Mouse (Mus musculus) frontal cortex, postnatal 36 days (tissue): Measurements from ENCODE around the gene Armcx5.
"Not testable (repeated sequence)": the region's sequence is repeated elsewhere in the genome, so short reads cannot be mapped to it uniquely, and the experiment has no call there.

Experiments used
- DNase-seq, 2 experiments: peaks; one replicate each; pipeline ENCODE4 v3.0.0; 2022; ENCODE audit warnings: low spot score in 2 of 2

Armcx5 gene

DNA sequence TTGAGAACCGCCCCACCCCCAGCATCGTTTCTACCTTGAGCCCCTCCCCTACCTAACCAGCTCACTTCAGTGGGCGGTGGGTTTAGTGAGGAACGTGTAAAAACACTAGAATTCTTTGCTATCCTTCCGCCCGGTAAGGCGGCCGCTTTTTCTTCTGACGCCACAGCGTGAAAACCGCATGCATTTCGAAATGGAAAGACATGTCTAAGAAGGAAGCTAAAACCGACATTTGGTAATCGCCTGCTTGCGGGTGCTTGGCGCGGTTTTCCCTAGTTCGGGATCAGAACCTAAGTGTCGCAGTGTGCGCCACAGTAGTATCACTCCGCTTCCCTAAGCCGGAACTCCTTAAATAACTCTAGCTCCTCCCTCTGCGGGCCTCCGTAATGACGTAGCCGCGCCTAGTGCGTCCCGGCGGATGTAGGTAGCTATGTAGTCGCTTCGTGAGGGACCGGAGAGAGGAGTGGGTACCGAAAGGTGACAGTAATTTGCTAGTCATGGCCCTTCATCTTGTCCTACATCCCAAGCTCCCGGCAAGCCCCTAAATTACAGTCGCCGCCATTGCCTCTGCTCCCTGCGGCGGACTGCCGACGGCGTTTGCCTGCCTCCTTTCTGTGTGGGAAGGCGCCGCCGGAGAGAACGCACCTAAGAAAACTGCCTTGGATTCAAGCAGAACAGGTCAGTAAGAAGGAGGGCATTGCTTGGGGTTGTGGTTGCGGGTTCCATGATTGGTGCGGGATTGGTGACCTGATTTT lies at the start of gene Armcx5, which contains the start of gene Gprasp1:
TSS of gene Armcx5 (plus strand) at position 430 of the 752 bp plus-strand sequence.
TSS of gene Gprasp1 (plus strand) at position 430 of the 752 bp plus-strand sequence.
- DNase-seq, result peak; percentile 86 to 92

DNA sequence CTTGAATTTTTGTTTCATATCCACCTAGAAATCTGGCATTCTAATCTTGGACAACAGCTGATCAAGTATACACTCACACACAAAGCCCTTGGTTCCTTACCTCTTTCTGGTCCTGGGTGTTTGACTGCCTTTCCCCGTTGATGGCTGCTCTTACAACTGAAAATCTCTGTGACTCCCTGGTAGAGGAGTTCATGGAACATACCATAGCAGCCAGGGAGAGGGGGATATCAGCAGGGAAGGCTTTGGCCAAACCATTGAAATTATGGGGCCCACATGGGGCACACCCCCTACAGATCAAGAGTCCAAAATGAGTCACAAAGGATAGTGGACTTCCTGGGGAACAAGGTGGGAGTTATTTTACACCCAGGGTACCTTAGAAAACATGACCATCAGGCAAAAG lies 48.9 kb upstream of the Armcx5 start, which contains the start of gene Tcp11x2:
TSS of gene Tcp11x2 (minus strand) at position 158 of the 400 bp plus-strand sequence.
- DNase-seq, result no peak

DNA sequence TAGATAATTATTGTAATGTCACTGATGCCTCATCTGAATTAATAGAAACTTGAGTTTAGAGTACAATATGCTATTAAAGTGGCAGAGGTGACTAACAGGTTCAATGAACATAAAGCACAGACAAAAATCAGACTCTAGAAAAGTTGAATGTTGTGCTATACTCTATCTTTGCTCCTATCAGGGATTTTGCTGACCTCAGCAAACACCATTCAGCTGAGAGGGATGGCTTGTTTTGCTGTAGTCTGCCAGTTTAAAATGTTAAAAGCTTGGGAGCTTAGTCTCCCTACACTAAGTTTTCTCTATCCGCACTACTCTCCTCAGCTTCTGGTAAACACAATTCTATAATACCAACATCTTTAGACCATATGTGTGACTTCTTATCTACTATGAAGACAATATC lies 39.4 kb upstream of the Armcx5 start:
- no peak for DNase-seq

DNA sequence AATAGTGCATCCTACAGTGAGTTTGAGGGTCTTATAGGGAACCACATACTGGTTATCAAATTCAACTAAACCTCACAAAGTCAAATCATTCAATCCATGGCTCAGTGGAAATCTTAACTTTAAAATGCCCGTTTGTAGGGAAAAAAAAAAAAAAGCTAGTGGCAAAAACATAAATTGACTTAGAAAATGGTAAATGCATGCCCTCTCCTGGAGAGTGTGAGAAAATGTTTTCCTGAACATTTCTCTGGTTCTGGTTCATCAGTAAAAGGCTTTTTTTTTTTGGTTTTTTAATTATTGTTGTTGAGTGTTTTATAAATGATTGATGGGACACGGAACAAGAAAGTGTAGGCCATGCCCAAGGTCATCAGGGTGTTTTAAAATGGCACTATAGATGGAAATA lies 38.2 kb upstream of the Armcx5 start:
- no peak for DNase-seq

DNA sequence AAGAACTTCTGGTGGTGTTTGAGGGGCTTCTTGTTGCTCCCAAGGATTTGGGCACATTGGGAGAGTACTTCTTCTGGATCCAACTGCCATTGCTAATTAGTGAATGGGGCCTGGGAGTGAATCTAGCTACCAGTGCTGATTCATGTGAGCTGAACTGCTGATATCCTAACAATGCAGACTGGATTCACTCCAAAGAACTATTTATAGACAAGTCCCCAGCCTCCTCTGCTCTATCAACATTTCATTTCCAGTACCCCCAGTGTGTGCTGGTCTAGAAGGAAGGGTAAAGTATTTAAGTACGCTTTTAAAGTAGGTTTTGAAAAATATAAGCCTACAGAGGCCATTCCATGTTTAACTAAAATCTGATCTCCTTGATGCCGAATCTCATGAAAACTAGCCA lies 29.7 kb upstream of the Armcx5 start:
- no peak for DNase-seq

DNA sequence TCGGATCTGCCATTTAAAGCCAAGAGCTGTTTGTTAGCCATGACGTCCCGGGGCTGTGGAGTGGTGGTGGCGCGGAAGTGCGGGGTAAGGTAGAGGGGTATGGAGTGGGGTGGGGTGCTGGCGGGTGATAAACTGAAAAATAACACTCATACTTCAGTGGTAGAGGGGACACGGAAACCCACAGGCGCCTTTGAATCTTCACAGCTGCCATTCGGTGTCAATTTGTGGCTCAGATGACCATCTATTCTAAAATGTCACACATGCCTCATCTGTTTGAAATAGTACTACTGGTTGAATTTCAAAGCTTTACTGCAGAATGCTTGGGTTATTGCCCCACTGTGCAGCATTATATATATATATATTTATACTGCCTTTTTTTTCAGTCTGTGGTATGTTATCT lies 17.4 kb upstream of the Armcx5 start, which contains the start of gene Tmsb15a:
TSS of gene Tmsb15a (minus strand) at position 101 of the 400 bp plus-strand sequence.
- DNase-seq, result no peak

DNA sequence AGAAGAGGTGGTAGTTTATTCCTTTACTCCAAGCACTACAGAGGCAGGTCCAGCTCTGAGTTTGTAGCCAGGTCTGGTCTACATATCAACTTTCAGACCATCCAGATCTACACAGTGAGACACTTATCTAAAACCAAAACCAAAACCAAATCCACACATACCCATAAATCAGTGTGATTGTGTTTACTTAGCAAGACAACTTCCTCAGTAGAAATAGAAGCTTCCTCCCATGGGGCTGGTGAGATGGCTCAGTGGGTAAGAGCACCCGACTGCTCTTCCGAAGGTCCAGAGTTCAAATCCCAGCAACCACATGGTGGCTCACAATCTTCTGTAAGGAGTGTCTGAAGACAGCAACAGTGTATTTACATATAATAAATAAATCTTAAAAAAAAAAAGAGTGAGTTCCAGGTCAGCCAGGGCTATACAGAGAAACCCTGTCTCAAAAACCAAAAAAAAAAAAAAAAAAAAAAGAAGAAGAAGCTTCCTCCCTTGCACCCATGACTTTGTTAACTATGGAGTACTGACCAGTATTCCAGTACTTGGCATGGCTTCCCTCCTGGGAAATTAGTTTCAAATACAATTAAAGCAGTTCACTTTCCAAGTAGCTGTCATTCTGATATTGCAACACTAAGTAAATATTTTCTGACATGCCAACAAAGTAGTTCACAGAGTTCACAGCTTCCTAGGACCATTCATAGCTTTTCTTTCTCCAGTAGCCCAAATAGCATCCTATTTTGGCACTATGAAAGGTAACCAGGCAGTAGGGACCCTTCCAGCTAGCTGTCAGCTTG lies 3.6 kb upstream of the Armcx5 start:
- DNase-seq, result no peak

DNA sequence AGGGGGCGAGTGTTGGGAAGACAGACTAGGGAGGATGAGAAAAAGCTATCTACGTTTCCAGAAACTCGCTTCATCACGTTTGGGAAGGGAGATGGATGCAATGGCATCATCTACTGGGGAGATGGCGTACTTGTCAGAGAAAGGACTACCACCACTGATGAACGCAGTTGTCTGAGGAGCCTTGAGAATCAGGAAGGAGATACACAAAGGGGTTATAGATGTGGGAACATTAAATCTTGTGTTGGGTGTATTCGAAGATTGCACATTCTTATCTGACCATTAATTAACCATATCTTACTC lies 473 bp downstream of the Armcx5 start:
- DNase-seq, result no peak

DNA sequence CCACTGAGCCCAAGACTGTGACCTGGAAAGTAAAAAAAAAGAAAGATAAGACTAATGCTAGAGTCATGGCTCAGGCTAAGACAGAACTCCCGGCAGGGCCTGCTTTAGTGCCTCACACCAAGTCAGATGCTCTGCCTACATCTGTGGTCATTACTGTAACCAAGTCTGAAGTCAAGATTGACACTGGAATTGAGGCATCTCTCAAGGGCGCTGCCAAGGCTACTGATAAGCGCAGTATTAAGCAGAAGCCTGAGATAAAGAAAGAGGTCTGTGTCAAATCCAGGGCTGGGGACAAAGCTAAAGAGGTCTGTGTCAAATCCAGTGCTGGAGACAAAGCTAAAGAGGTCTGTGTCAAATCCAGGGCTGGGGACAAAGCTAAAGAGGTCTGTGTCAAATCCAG lies 2.8 kb downstream of the Armcx5 start:
- DNase-seq, result not testable (repeated sequence)

DNA sequence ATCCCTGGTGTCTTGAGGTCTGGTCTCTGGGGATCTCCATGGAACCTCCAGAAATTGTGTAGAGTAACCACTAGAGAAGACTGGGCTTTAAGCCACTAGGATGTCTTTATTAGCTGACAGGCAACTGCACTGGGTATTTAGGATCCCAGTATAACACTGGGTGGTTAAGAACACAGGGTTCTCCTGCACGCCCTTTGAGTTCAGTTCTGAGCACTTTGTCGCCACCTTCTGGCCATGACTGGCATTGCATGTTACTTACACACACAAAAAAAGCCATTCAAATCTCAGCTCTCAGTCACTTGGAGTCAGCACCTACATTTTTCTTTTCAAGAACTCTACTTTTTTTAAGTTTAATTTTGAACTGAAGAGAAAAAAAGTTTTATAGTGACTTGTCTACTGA lies 10.3 kb downstream of the Armcx5 start:
- DNase-seq, result peak; percentile 66 to 78

DNA sequence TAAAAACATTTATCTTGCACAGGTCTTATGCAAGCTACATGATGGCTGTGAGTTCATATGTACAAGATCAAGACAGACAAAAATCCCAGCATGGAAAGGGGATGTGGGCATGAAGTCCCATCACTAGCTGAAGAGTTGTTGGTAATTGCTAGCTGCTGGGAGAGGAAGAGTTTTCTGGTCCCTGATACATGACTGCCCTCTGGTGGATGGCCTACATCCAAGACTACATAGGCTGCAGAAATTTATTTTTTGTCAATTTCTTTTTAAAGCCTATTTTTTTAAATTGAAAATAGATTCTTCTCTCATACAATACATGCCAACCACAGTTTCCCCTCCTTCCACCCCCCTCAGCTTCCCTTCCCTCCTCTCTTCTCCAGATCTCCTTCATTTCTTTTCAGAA lies 19.2 kb downstream of the Armcx5 start:
- DNase-seq, result peak in 1 of 2 experiments; percentile 10

DNA sequence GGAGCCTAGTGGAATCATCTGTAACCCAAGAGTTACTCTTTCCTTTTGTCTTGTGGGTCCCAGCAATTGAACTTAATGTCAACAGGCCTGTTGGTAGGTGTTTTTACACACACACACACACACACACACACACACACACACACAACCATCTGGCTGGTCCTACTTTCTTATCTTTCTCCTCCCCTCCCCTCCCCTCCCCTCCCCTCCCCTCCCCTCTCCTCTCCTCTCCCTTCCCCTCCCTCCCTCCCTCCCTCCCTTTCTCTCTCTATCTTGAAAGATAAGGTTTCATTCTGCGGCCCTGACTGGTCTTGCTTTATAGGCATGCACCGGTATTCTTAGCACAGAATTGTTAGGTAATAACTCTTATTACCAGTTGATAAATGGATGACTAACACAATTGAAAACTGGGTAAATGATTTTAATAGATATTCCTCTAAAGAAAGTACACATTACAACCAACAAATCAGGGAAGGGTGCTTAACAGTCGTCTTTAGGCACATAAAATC lies 25.6 kb downstream of the Armcx5 start:
- DNase-seq, result no peak

DNA sequence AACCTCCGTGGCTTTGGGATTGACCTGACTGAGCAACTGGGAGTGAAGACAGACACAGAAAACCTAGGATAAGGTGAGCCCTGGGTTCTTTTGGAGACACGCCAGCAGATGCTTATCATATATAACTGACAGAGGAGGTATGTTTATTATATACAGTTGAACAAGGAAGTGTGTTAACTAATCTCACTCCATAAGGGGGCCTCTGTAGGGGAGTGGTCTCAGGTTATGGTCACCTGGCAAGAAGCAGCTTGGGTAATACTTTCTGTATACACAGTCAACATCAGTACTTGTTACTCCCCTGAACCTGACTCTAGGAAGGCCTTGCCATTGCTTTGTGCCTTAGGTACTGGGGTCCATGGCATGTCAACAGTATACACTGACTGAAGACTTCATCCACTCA lies 26.0 kb downstream of the Armcx5 start:
- no peak for DNase-seq

DNA sequence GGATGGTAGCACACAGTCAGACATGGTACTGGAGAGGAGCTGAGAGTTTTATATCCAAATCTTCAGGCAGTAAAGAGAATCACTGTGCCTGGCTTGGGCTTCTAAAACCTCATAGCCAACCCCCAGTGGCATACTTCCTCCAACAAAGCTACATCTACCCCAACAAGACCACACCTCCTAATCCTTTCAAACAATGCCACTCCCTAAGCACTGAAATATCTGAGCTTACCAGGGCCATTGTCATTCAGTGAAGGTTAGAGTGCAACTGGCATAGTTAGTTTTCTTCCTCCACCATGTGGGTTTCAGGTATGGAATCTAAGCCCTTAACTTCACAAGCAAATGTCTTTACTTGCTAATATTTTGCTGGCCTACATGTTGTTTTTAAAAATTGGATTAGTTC lies 49.0 kb downstream of the Armcx5 start:
- DNase-seq, result no peak

DNA sequence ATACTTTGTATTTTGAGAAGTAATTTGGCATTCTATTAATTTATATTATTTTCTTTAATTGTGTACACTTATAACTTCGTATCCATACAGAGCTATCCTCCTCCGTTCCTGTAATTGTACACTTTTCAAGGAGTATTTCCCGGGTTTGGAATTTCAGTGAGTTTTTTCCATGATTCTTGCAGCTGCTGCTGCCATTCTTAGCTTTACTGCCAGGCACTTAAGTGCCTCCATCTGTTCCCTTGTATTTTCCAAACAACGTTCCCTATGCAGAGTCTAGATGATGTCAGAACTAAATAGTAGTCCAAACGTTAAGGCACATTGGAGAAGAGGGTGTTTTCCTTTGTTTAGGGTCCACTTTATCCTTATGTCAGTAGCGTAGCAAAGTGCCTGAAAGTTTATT lies 49.8 kb downstream of the Armcx5 start:
- DNase-seq, result peak in 1 of 2 experiments; percentile 26

DNA sequence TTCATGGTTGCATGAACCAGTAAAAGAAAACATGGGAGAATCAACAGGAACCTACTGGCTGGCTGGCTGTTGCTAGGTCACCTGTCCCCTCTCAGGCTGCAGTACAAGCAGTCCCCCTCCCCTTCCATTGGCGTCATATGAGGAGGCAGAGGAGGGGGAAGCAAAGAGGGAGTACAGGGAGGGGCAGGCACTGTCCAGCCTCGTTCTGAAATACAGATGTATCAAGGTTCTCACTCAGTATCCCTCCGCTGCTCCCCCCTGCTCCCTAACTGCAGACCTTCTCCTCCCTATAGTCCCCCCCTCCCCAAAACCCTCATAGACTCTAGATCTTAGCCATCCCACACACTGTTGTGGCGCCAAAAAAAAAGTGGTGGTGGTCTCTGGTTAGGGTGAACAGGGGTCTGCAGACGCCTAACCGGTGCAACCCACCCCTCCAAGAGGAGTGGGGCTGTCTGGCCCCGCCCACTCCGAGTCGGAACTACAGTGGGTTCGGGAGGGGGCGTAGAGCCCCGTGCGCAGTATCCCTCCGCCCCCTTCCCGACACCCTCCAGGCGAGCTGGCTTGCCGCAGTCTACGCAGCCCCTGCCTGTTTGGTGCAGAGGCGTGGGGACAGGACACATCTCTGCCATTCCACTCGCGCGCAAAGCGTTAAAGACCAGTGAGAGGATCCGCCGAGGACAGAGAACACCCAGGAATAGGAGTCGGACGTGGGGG lies 53.2 kb downstream of the Armcx5 start:
- DNase-seq, result peak; percentile 41 to 61

DNA sequence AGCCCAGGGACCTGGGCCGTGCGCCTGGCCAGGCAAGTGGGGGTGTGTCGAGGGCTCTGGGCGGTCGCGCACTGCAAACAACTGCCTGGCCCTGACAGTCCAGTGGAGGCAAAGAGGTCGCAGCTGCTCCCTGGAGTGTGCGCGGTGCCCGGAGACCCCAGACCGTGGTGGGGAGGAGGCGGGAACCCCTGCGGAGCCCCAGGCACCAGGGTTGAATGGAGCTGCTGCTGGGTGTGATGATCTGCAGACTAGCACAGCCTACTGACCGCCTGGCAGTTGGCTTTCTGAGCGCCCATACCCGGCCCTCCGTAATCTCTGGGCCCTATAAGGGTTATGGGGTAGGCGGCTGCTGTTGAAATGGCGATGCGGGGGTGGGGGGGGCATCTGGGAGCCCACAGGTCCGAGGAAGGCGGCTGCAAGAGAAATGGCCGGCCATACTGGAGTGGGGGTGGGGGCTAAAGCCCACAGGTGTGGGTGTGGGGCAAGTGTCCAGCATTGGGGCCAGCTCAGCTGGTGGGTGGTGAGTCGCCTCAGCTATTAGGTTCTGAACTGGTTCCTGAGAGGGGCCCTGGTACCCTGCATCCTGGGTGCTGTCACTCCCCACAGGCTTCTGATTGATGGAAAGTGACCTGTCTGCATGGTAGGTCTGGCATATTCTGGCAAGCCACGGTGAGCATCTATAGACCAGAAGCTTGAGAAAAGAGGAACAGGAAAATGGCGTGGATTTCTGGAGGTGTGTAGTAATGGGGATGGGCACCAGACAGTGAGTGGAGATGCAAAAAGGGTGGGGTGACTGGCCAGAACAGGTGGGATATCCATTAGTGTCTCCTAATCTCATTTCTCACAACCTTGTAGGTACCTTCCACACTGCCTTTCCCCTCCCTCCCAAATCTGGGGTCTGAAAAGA lies 54.0 kb downstream of the Armcx5 start:
- DNase-seq, result peak in 1 of 2 experiments; percentile 15
